Mouse (Mus musculus) embryonic facial prominence, embryonic 13.5 days (tissue): ENCODE results near the gene Gm20547. TPM values are rescaled to one million over a fixed set of nuclear protein-coding genes. Genes with fewer than 3 reads are reported as not detected.
"Not testable (repeated sequence)": the region's sequence is repeated elsewhere in the genome, so short reads cannot be mapped to it uniquely, and the experiment has no call there.

ENCODE experiments used
- ATAC-seq: fragments of 200-750 bp; cut with Nextera tagmentation; 2 replicates; pipeline ENCODE4 v1.8.0; 2017; ENCODE audit warnings: low read depth; ENCODE audit not compliant: insufficient number of reproducible peaks, insufficient read depth, low FRiP score, low TSS enrichment
- H3K27ac ChIP-seq: fragments of 300-500 bp; sonication (generic); 2 replicates; pipeline ENCODE4 v1.5.1; 2015; ENCODE audit warnings: moderate library complexity, mild to moderate bottlenecking, inconsistent platforms
- H3K27me3 ChIP-seq: fragments of 300-500 bp; sonication (generic); 2 replicates; pipeline ENCODE4 v1.6.1; 2015; ENCODE audit warnings: mild to moderate bottlenecking, inconsistent platforms
- H3K36me3 ChIP-seq: fragments of 300-500 bp; sonication (generic); 2 replicates; pipeline ENCODE4 v1.6.1; 2015; ENCODE audit warnings: mild to moderate bottlenecking, inconsistent platforms
- H3K4me1 ChIP-seq: fragments of 300-500 bp; sonication (generic); 2 replicates; pipeline ENCODE4 v1.6.1; 2015; ENCODE audit warnings: inconsistent platforms
- H3K4me2 ChIP-seq: fragments of 300-500 bp; sonication (generic); 2 replicates; pipeline ENCODE4 v1.6.1; 2015; ENCODE audit warnings: moderate library complexity, mild to moderate bottlenecking, inconsistent platforms
- H3K4me3 ChIP-seq: fragments of 300-500 bp; sonication (generic); 2 replicates; pipeline ENCODE4 v1.5.1; 2015; ENCODE audit warnings: mild to moderate bottlenecking, inconsistent platforms
- H3K9ac ChIP-seq: fragments of 300-500 bp; sonication (generic); 2 replicates; pipeline ENCODE4 v1.6.1; 2015; ENCODE audit warnings: mild to moderate bottlenecking, inconsistent platforms
- H3K9me3 ChIP-seq: fragments of 300-500 bp; sonication (generic); 2 replicates; pipeline ENCODE4 v1.6.1; 2016; ENCODE audit warnings: inconsistent platforms
- WGBS: fragments of 180-500 bp; shearing (Covaris S2); methylation state at CpG from one replicate; pipeline ENCODE4 v1.1.7; 2015; ENCODE audit warnings: mixed read lengths; 5-methylcytosine and 5-hydroxymethylcytosine counted together
- microRNA-seq: library from miRNA; unstranded; fragments of <30 nt; microRNA quantifications from one replicate; pipeline ENCODE4, GENCODE M21; 2016
- polyA plus RNA-seq: library from polyadenylated mRNA; unstranded; fragments of >200 nt; fragmentation: Nextera tagmentation; extraction: Ambion mirVana; gene quantifications from 2 replicates; pipeline ENCODE4 v1.2.1, GENCODE M21; 2015

The Gm20547 gene
- polyA plus RNA-seq, 1 experiment from 2014 or later = not detected

GRCm38 (mm10) chr17:34811275-34811674 is 70.6 kb downstream of the Gm20547 start:
- no peak overlapping the region for H3K4me2 ChIP-seq
- H3K27me3 ChIP-seq = no peaks in the 10 kb centered on the region
- no peaks in the 10 kb centered on the region for H3K4me1 ChIP-seq
- no peak for ATAC-seq
- no peak overlapping the region for H3K27ac ChIP-seq
- 75% methylated on average over 15 of the region's 15 CpGs for WGBS
- H3K9ac ChIP-seq = no peak overlapping the region
- H3K9me3 ChIP-seq = no peaks in the 10 kb centered on the region
- no peak overlapping the region for H3K4me3 ChIP-seq
- no peaks in the 10 kb centered on the region for H3K36me3 ChIP-seq

GRCm38 (mm10) chr17:34810811-34811210 is 71.0 kb downstream of the Gm20547 start:
- not testable (repeated sequence) for H3K27ac ChIP-seq, H3K4me2 ChIP-seq, H3K27me3 ChIP-seq, H3K9me3 ChIP-seq, H3K4me3 ChIP-seq, H3K36me3 ChIP-seq, H3K9ac ChIP-seq, ATAC-seq, H3K4me1 ChIP-seq
- 75% methylated on average over 8 of the region's 8 CpGs for WGBS

GRCm38 (mm10) chr17:34810411-34810810 is 71.4 kb downstream of the Gm20547 start:
- not testable (repeated sequence) for ATAC-seq, H3K4me3 ChIP-seq, H3K4me1 ChIP-seq, H3K4me2 ChIP-seq, H3K9me3 ChIP-seq, H3K9ac ChIP-seq, H3K36me3 ChIP-seq, H3K27ac ChIP-seq, H3K27me3 ChIP-seq
- WGBS = 76% methylated on average over 5 of the region's 5 CpGs

GRCm38 (mm10) chr17:34808599-34809205 is 73.1 kb downstream of the Gm20547 start:
- H3K4me1 ChIP-seq = no peaks in the 10 kb centered on the region
- no peak overlapping the region for H3K27ac ChIP-seq
- no peak overlapping the region for H3K9ac ChIP-seq
- H3K36me3 ChIP-seq = no peaks in the 10 kb centered on the region
- peaks cover 3% of the 10 kb centered on the region for H3K9me3 ChIP-seq
- no peaks in the 10 kb centered on the region for H3K27me3 ChIP-seq
- no peak overlapping the region for H3K4me2 ChIP-seq
- 80% methylated on average over 6 of the region's 6 CpGs for WGBS
- ATAC-seq = no peak
- H3K4me3 ChIP-seq = no peak overlapping the region

- ATAC-seq = no peak
- WGBS = 74% methylated on average over 3 of the region's 3 CpGs
- H3K36me3 ChIP-seq = no peaks in the 10 kb centered on the region
These were observed 74.7 kb downstream of the Gm20547 start for GRCm38 (mm10) chr17:34807176-34807575.

More at GRCm38 (mm10) chr17:34807176-34807575, 74.7 kb downstream of the Gm20547 start:
- H3K27ac ChIP-seq = no peak overlapping the region
- peaks cover 3% of the 10 kb centered on the region for H3K9me3 ChIP-seq
- H3K4me1 ChIP-seq = no peaks in the 10 kb centered on the region
- H3K4me3 ChIP-seq = no peak overlapping the region
- no peak overlapping the region for H3K9ac ChIP-seq
- no peak overlapping the region for H3K4me2 ChIP-seq
- no peaks in the 10 kb centered on the region for H3K27me3 ChIP-seq

Small RNA genes within 50 kb of the gene (microRNA-seq; reads per million reads assigned to microRNA genes)
- gene Mir6970 = not detected
- gene Mir6971 = 4.1 reads per million, percentile 16 among the genes with 10 or more reads in this experiment
- not detected for gene Mir6972

Other genes with a start within 250 kb of the Gm20547 start
- 15.0 and 18.0 TPM in 2 replicates for gene Fkbpl, start 237.3 kb downstream of the Gm20547 start, polyA plus RNA-seq
- gene Atf6b, start 234.9 kb downstream of the Gm20547 start, polyA plus RNA-seq = 97.8 and 106 TPM in 2 replicates
- 0.03 and 0.04 TPM in 2 replicates for gene Tnxb, start 211.5 kb downstream of the Gm20547 start, polyA plus RNA-seq
- gene C4b, start 138.2 kb downstream of the Gm20547 start, polyA plus RNA-seq = 0.34 TPM in 1 of 2 replicates, not detected in the other
- gene Cyp21a1, start 77.5 kb downstream of the Gm20547 start, polyA plus RNA-seq = not detected in 2 replicates
- 25.4 and 29.4 TPM in 2 replicates for gene Stk19, start 45.1 kb downstream of the Gm20547 start, polyA plus RNA-seq
- 66.3 and 75.1 TPM in 2 replicates for gene Dxo, start 45.0 kb downstream of the Gm20547 start, polyA plus RNA-seq
- gene Skiv2l, start 31.8 kb downstream of the Gm20547 start, polyA plus RNA-seq = 52.2 and 55.6 TPM in 2 replicates
- 119 and 126 TPM in 2 replicates for gene Nelfe, start 31.7 kb downstream of the Gm20547 start, polyA plus RNA-seq
- 1.6 and 5.7 TPM in 2 replicates for gene Cfb, start 19.5 kb downstream of the Gm20547 start, polyA plus RNA-seq
- gene Zbtb12, start 2.6 kb downstream of the Gm20547 start, polyA plus RNA-seq = 5.5 and 7.1 TPM in 2 replicates
- 2.7 and 3.2 TPM in 2 replicates for gene C2, start 16.2 kb upstream of the Gm20547 start, polyA plus RNA-seq
- 98.5 and 100 TPM in 2 replicates for gene Ehmt2, start 16.4 kb upstream of the Gm20547 start, polyA plus RNA-seq
- 0.24 and 0.83 TPM in 2 replicates for gene Slc44a4, start 32.4 kb upstream of the Gm20547 start, polyA plus RNA-seq
- 18.8 and 20.3 TPM in 2 replicates for gene Neu1, start 49.2 kb upstream of the Gm20547 start, polyA plus RNA-seq
- 0.53 and 0.87 TPM in 2 replicates for gene Hspa1b, start 77.2 kb upstream of the Gm20547 start, polyA plus RNA-seq
- gene Gm20481, start 87.9 kb upstream of the Gm20547 start, polyA plus RNA-seq = not detected in 2 replicates
- gene Hspa1a, start 90.1 kb upstream of the Gm20547 start, polyA plus RNA-seq = 5.8 and 6.1 TPM in 2 replicates
- gene Hspa1l, start 90.7 kb upstream of the Gm20547 start, polyA plus RNA-seq = 0.77 and 0.85 TPM in 2 replicates
- 190 and 227 TPM in 2 replicates for gene Lsm2, start 99.8 kb upstream of the Gm20547 start, polyA plus RNA-seq
- 102 and 112 TPM in 2 replicates for gene Vars, start 118.9 kb upstream of the Gm20547 start, polyA plus RNA-seq
- 0.33 and 0.38 TPM in 2 replicates for gene Vwa7, start 134.5 kb upstream of the Gm20547 start, polyA plus RNA-seq
- 14.2 and 19.5 TPM in 2 replicates for gene Sapcd1, start 146.0 kb upstream of the Gm20547 start, polyA plus RNA-seq
- gene Msh5, start 164.7 kb upstream of the Gm20547 start, polyA plus RNA-seq = 3.5 and 3.6 TPM in 2 replicates
- 243 and 254 TPM in 2 replicates for gene Clic1, start 167.9 kb upstream of the Gm20547 start, polyA plus RNA-seq
- 358 and 374 TPM in 2 replicates for gene Ddah2, start 177.0 kb upstream of the Gm20547 start, polyA plus RNA-seq
- gene Ly6g6c, start 183.3 kb upstream of the Gm20547 start, polyA plus RNA-seq = 0.87 and 1.0 TPM in 2 replicates
- gene Mpig6b, start 184.1 kb upstream of the Gm20547 start, polyA plus RNA-seq = 0.77 and 0.89 TPM in 2 replicates
- 4.3 and 4.9 TPM in 2 replicates for gene Ly6g6e, start 194.9 kb upstream of the Gm20547 start, polyA plus RNA-seq
- gene Ly6g6d, start 196.0 kb upstream of the Gm20547 start, polyA plus RNA-seq = 0.77 and 1.3 TPM in 2 replicates
- gene Ly6g6f, start 203.6 kb upstream of the Gm20547 start, polyA plus RNA-seq = 0.18 and 0.23 TPM in 2 replicates
- gene Abhd16a, start 207.2 kb upstream of the Gm20547 start, polyA plus RNA-seq = 89.6 and 90.1 TPM in 2 replicates
- not detected in 2 replicates for gene Ly6g5c, start 226.2 kb upstream of the Gm20547 start, polyA plus RNA-seq
- gene Ly6g5b, start 233.4 kb upstream of the Gm20547 start, polyA plus RNA-seq = 1.1 and 1.6 TPM in 2 replicates
- gene Gpank1, start 239.4 kb upstream of the Gm20547 start, polyA plus RNA-seq = 21.1 and 24.1 TPM in 2 replicates
- 278 and 298 TPM in 2 replicates for gene Csnk2b, start 240.0 kb upstream of the Gm20547 start, polyA plus RNA-seq
- 10.9 and 12.3 TPM in 2 replicates for gene D17H6S53E, start 244.3 kb upstream of the Gm20547 start, polyA plus RNA-seq